Mouse (Mus musculus): ENCODE measurements around the gene Zdhhc5. TPM values are rescaled to one million over a fixed set of nuclear protein-coding genes. Genes with fewer than 3 reads are reported as not detected.
A peak's percentile ranks its signal among the peaks of the same experiment; 100 is the strongest.

Gene Zdhhc5
- total and polyA plus RNA-seq, 3 experiments = 29.3 to 42.9 TPM; not detected in 1

- H3K9ac ChIP-seq (ENCODE audit: control insufficient read depth, low read depth, low read length, poor library complexity, severe bottlenecking) = no peak overlapping the region
- H3K4me1 ChIP-seq (ENCODE audit: control insufficient read depth in 1 of 2, insufficient read depth in 2 of 2, low read length in 2 of 2) = no peaks in the 10 kb centered on the region
Observed at GRCm38 (mm10) chr2:84741841-84742450, 27.0 kb upstream of the Zdhhc5 start.

GRCm38 (mm10) chr2:84740608-84741333 lies 25.8 kb upstream of the Zdhhc5 start:
- DNase-seq (ENCODE audit: low read depth, low spot score) = peak; percentile 37
- Histone ChIP-seq H3K27ac (ENCODE audit: control insufficient read depth, low read depth, low read length) (no peak overlapping the region), H3K4me3 (ENCODE audit: control insufficient read depth in 1 of 2, insufficient read depth in 1 of 2, low read depth in 2 of 2, low read length in 2 of 2) (no peak overlapping the region), H3K36me3 (ENCODE audit: control insufficient read depth in 1 of 2, insufficient read depth in 2 of 2, low read length in 2 of 2) (no peaks in the 10 kb centered on the region), H3K9me3 (replicated peaks; ENCODE audit: insufficient read depth, low read length) (no peaks in the 10 kb centered on the region), H3K9ac (ENCODE audit: control insufficient read depth, low read depth, low read length, poor library complexity, severe bottlenecking) (no peak overlapping the region), H3K4me1 (ENCODE audit: control insufficient read depth in 1 of 2, insufficient read depth in 2 of 2, low read length in 2 of 2) (0 out of 4 replicates have a peak, but pooled peaks cover 0 to 3% of the 10 kb centered on the region in 2 experiments), H3K27me3 (ENCODE audit: control insufficient read depth in 1 of 2, insufficient read depth in 2 of 2, low read length in 2 of 2) (peaks cover 0 to 7% of the 10 kb centered on the region in 2 experiments; a peak in 2 of 4 replicates), H3K79me2 (ENCODE audit: control insufficient read depth, insufficient read depth, low read length, poor library complexity) (no peaks in the 10 kb centered on the region)
- TF ChIP-seq HCFC1 (IDR thresholded peaks at IDR 0.05; ENCODE audit: low read depth, low read length) (no peak), RAD21 (IDR thresholded peaks at IDR 0.05; ENCODE audit: low read depth, low read length) (peak; percentile 40), CTCF (IDR thresholded peaks at IDR 0.05 in 2 of 3, conservative IDR thresholded peaks at IDR 0.05 in 1 of 3; ENCODE audit: control insufficient read depth in 1 of 3, insufficient read depth in 1 of 3, low read depth in 2 of 3, low read length in 3 of 3, poor library complexity in 1 of 3, severe bottlenecking in 1 of 3) (peak in 1 of 3 experiments; percentile 50; a peak in 2 of 6 replicates), SMC3 (IDR thresholded peaks at IDR 0.05; ENCODE audit: low read depth, low read length) (peak; percentile 44)

More at GRCm38 (mm10) chr2:84741841-84742450, 27.0 kb upstream of the Zdhhc5 start:
- H3K27me3 ChIP-seq (ENCODE audit: control insufficient read depth in 1 of 2, insufficient read depth in 2 of 2, low read length in 2 of 2) = peaks cover 5 to 19% of the 10 kb centered on the region in 2 experiments
- DNase-seq (ENCODE audit: low read depth, low spot score) = no peak
- no peak overlapping the region for H3K27ac ChIP-seq (ENCODE audit: control insufficient read depth, low read depth, low read length)
- H3K36me3 ChIP-seq (ENCODE audit: control insufficient read depth in 1 of 2, insufficient read depth in 2 of 2, low read length in 2 of 2) = no peaks in the 10 kb centered on the region
- no peak for TF ChIP-seq MAFK (IDR thresholded peaks at IDR 0.05; ENCODE audit: borderline replicate concordance, low read depth, low read length)
- TF ChIP-seq MYB (IDR thresholded peaks at IDR 0.05; ENCODE audit: low read depth, low read length) = no peak
- no peak for TF ChIP-seq POLR2A (IDR thresholded peaks at IDR 0.05; ENCODE audit: control insufficient read depth in 1 of 2, insufficient read depth in 1 of 2, low read depth in 1 of 2, low read length in 2 of 2, poor library complexity in 1 of 2)
- TF ChIP-seq E2F4 (IDR thresholded peaks at IDR 0.05; ENCODE audit: borderline replicate concordance, low read depth, low read length) = no peak
- no peak for TF ChIP-seq ZMIZ1 (IDR thresholded peaks at IDR 0.05; ENCODE audit: low read depth, low read length)
- no peak for TF ChIP-seq POLR2AphosphoS5 (IDR thresholded peaks at IDR 0.05; ENCODE audit: borderline replicate concordance, low read depth, low read length)
- no peak for TF ChIP-seq MEF2A (IDR thresholded peaks at IDR 0.05; ENCODE audit: extremely low read depth, insufficient replicate concordance, low read depth, low read length, poor library complexity, severe bottlenecking)
- no peak for TF ChIP-seq ETS1 (IDR thresholded peaks at IDR 0.05; ENCODE audit: low read depth, low read length)
- no peak for TF ChIP-seq MAX (IDR thresholded peaks at IDR 0.05; ENCODE audit: low read length)
- no peak for TF ChIP-seq HCFC1 (IDR thresholded peaks at IDR 0.05; ENCODE audit: low read depth, low read length)
- no peak for TF ChIP-seq NRF1 (IDR thresholded peaks at IDR 0.05; ENCODE audit: insufficient read depth, low read depth, low read length, poor library complexity, severe bottlenecking)
- no peak for TF ChIP-seq MAZ (IDR thresholded peaks at IDR 0.05; ENCODE audit: low read depth, low read length)
- H3K4me3 ChIP-seq (ENCODE audit: control insufficient read depth in 1 of 2, insufficient read depth in 1 of 2, low read depth in 2 of 2, low read length in 2 of 2) = no peak overlapping the region
- H3K79me2 ChIP-seq (ENCODE audit: control insufficient read depth, insufficient read depth, low read length, poor library complexity) = no peaks in the 10 kb centered on the region
- no peaks in the 10 kb centered on the region for H3K9me3 ChIP-seq (replicated peaks; ENCODE audit: insufficient read depth, low read length)
